Mouse (Mus musculus) layer of hippocampus, postnatal 14 days (tissue): ENCODE measurements around the gene Olfr693. TPM values are rescaled to one million over a fixed set of nuclear protein-coding genes. Genes with fewer than 3 reads are reported as not detected.
"Not testable (repeated sequence)": the region's sequence is repeated elsewhere in the genome, so short reads cannot be mapped to it uniquely, and the experiment has no call there.

Experiments
- DNase-seq, 2 experiments: peaks; one replicate each; pipeline ENCODE4 v3.0.0; 2021 to 2022; ENCODE audit warnings: low spot score in 2 of 2, mixed read lengths in 1 of 2
- long read RNA-seq, 2 experiments: library from polyadenylated mRNA; stranded (forward); transcript quantifications; one replicate each; pipeline ENCODE4 v2.0.0; 2021
- total RNA-seq, 2 experiments: library from RNA; stranded (reverse); gene quantifications; 2 replicates each; pipeline ENCODE4 v1.2.3; 2021

Gene Olfr693
- not detected for total RNA-seq
- long read RNA-seq, experiment 1, result 0 reads
- long read RNA-seq, experiment 2, result 0 reads

- no peak for DNase-seq
Observed at GRCm38 (mm10) chr7:106680484-106680883, at the start of gene Olfr693. Gene Olfr693, minus strand, starts transcription at chr7:106680584.

GRCm38 (mm10) chr7:106725654-106726053 is 45.3 kb upstream of the Olfr693 start:
- DNase-seq, result not testable (repeated sequence)

DNA sequence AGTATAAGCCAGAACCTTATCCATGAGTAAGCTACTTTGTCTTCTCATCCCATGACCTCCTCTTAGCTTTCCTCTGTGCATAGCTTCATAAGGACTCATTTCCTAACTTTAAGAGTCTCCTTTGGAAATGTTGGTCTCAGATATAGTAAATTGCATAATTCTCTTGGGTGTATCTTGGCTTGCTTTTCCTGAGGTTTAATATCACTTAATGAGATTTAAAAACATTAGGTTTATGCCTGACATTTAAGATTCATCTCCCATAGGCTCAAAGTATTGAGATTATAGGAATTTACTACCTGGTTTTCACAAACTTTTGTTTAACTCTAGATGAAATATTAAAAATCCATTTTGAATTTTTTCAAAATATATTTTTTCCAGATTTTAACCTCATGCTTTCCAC is 35.9 kb upstream of the Olfr693 start, which contains the start of gene Olfr695:
Olfr695 (minus strand) TSS at position 101 of the 400 bp plus-strand sequence.
- DNase-seq, result no peak

DNA sequence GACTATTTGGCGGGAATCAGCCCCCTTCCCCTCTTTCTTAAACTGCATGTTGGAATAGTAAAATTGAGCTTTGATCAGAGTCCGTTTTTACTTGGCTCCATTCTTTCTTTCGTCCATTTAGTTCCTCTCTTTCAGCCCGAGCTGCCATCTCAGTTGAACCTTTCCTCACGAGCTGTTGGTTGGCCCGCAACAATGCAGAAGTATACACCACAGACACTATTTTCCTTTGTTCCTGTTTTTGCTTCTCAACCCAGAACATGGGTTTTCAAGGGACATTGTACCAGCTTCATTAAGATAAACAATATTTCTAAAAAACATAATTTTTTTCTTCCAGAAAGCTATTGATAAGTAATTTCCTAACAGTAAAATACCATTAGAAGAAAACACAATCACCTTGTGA is 31.1 kb upstream of the Olfr693 start:
- no peak for DNase-seq

DNA sequence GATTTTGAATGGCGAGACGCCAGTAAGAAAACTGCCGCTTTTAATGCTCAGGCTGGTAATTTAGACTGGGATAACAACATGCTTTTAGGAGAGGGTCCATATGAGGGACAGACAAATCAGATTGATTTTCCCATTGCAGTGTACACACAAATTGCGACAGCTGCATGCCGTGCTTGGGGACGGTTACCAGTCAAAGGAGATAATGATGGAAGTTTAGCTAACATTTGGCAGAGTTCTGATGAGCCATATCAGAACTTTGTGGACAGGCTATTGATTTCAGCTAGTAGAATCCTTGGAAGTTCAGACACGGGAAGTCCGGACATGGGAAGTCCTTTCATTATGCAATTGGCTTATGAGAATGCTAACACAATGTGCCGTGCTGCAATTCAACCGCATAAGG is 27.3 kb upstream of the Olfr693 start:
- DNase-seq, result not testable (repeated sequence)

DNA sequence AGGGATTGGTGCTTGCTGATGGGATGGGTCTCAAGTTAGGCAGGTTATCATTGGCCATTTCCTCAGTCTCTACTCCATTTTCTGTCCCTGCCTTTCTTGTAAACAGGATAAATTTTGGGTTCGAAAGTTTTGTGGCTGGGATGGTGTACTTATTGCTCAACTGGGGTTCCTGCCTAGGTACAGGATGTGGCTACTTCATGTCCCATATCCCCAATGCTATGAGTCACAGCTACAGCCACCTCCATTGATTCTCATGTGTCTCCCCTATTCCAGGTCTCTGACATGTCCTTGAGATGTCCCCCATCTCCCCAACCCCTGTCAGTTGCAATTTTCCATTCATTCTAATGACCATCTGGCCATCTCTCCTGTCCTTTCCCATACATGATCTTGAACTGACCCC is 16.5 kb upstream of the Olfr693 start:
- no peak for DNase-seq

DNA sequence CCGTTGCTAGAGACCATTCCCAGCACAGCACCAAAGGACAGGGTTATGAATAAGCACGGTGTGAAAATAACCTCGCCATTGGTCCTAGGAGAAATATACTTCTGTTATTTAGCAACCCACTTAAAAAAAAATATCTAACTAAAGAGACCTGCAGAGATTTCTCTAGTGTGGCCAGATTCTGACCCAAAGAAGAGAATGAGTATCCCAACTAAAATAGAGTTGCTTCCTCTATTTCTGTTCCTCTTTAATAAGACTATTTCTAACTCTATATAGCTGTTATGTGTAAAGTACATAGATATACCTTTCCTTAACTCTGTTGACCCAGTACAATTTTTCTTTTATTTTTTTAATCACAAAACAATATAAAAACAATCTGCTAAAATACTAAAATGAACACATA is 12.6 kb upstream of the Olfr693 start:
- DNase-seq, result no peak

DNA sequence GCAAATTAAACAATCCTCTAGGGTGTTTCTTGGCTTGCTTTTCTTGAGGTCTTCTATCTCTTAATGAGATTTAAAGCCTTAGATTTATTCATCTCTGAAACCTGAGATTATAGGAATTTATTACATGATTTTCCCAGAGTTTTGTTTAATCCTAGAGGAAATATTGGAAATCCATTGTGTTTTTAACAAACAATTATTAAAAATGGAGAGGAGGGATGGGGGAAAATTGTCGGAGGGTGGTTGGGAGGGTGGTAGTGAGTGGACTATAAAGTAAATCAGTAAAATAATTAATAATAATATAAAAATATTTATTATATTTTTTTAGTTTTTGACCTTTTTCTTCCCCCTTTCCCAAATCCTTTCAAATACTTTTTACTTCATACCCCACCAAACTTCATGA is 11.3 kb upstream of the Olfr693 start, which contains the start of gene Olfr694:
Olfr694 (minus strand) TSS at position 101 of the 400 bp plus-strand sequence.
- no peak for DNase-seq

GRCm38 (mm10) chr7:106685382-106685781 is 5.0 kb upstream of the Olfr693 start:
- DNase-seq, result no peak

- DNase-seq, result no peak
Observed at GRCm38 (mm10) chr7:106652344-106652652, 28.1 kb downstream of the Olfr693 start.

- no peak for DNase-seq
Observed at GRCm38 (mm10) chr7:106651555-106652343, 28.6 kb downstream of the Olfr693 start.

DNA sequence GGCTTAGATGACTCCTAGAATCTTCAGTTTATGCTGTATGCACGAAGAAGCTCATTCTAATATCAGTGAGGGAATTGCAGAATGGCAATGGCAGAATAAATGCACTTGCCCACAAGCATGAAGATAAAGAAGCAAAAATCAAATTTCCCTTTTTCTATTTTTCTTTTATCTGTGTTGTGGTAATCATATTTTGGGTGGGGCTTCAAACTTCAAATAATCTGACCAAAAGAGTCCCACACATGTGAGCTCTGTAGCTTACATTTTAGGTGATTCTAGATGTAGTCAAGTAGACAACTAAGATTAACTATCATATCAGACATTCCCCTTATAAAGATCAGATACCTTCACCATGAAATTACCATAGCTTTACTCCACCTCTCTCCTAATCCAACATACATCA is 30.6 kb downstream of the Olfr693 start:
- no peak for DNase-seq

GRCm38 (mm10) chr7:106645261-106645660 is 35.1 kb downstream of the Olfr693 start:
- no peak for DNase-seq

GRCm38 (mm10) chr7:106644222-106644870 is 36.0 kb downstream of the Olfr693 start:
- DNase-seq, result no peak

GRCm38 (mm10) chr7:106640839-106641238 is 39.5 kb downstream of the Olfr693 start:
- no peak for DNase-seq

DNA sequence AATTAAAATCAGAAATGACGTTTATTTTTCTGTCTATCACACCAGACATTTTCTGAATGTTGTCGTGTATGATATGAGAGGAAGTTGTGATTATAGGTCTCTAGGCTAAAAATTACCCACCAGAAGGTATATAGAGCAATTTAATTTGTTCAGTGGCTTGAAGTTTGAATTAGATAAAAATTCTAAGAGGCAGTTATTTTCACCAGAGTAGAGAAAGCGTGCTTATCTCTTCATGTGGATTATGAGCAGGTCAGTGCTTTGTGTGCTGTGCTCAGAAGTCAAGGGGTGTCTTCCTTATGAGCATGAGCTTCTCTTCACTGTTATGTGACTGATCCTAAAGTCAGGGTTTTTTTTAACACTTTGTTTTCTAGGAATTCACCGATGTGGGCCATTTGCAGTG is 44.8 kb downstream of the Olfr693 start:
- no peak for DNase-seq

Other genes with a start within 250 kb of the Olfr693 start
- gene Olfr694, start 11.2 kb upstream of the Olfr693 start, total RNA-seq, result not detected
- gene Olfr695, start 35.8 kb upstream of the Olfr693 start, total RNA-seq, result not detected
- not detected for gene Olfr697, start 61.9 kb upstream of the Olfr693 start, total RNA-seq
- gene Olfr698, start 74.8 kb upstream of the Olfr693 start, total RNA-seq, result not detected
- not detected for gene Olfr699, start 112.6 kb upstream of the Olfr693 start, total RNA-seq
- gene Olfr700, start 128.2 kb upstream of the Olfr693 start, total RNA-seq, result not detected
- gene Olfr701, start 133.5 kb upstream of the Olfr693 start, total RNA-seq, result not detected
- gene Olfr702, start 153.3 kb upstream of the Olfr693 start, total RNA-seq, result not detected
- not detected for gene Olfr703, start 162.8 kb upstream of the Olfr693 start, total RNA-seq
- not detected for gene Olfr704, start 182.6 kb upstream of the Olfr693 start, total RNA-seq
- not detected for gene Olfr705, start 196.3 kb upstream of the Olfr693 start, total RNA-seq
- not detected for gene Olfr706, start 207.6 kb upstream of the Olfr693 start, total RNA-seq
- gene Olfr707, start 220.7 kb upstream of the Olfr693 start, total RNA-seq, result not detected
- not detected for gene Olfr1532-ps1, start 227.4 kb upstream of the Olfr693 start, total RNA-seq